Mouse (Mus musculus): ENCODE results near the gene Duxbl3. TPM values are rescaled to one million over a fixed set of nuclear protein-coding genes. Genes with fewer than 3 reads are reported as not detected.

Duxbl3 gene
- polyA plus RNA-seq, 1 experiment from 2014 or later, result 1.8 TPM

DNA sequence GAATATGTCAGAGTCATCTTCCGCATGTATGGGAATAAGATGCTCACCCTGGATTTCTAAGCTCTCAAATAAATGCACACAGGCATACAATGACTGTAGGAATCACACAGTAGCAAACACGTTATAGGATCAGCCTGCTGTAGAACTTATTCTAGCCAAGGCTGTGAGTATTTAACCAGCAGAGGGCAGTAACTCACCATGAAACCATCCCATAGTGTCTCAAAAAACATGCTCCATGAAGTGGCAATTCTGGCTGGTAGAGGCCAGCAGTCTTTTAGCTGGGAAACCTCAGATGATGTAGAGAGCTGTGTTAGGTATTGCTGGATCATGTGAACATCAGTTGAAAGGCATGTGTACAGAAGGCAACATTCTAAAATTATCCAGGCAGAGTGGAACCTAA, 45.3 kb downstream of the Duxbl3 start:
- no peaks in the 10 kb centered on the region for H3K27me3 ChIP-seq (replicated peaks; ENCODE audit: control insufficient read depth, insufficient read depth, low read length)
- H3K9ac ChIP-seq (ENCODE audit: low read depth, low read length), result no peak overlapping the region
- no peaks in the 10 kb centered on the region for H3K9me3 ChIP-seq (ENCODE audit: control insufficient read depth, low read length)
- H3K4me2 ChIP-seq (ENCODE audit: low read depth, low read length), result no peak overlapping the region
- H3K4me3 ChIP-seq (ENCODE audit: low read depth, low read length), result no peak overlapping the region
- no peaks in the 10 kb centered on the region for H3K36me3 ChIP-seq (ENCODE audit: control insufficient read depth, insufficient read depth, low read length)
- peak; percentile 85 for DNase-seq (ENCODE audit: low spot score)
- H3K27ac ChIP-seq (replicated peaks; ENCODE audit: low read depth, low read length), result no peak overlapping the region
- WGBS, result 40% methylated on average over 2 of the region's 2 CpGs
- peak; percentile 47; the same call in 1 of the 2 replicates for ATAC-seq (ENCODE audit: low read depth)
- no peaks in the 10 kb centered on the region for H3K4me1 ChIP-seq (ENCODE audit: control insufficient read depth, insufficient read depth, low read length)

DNA sequence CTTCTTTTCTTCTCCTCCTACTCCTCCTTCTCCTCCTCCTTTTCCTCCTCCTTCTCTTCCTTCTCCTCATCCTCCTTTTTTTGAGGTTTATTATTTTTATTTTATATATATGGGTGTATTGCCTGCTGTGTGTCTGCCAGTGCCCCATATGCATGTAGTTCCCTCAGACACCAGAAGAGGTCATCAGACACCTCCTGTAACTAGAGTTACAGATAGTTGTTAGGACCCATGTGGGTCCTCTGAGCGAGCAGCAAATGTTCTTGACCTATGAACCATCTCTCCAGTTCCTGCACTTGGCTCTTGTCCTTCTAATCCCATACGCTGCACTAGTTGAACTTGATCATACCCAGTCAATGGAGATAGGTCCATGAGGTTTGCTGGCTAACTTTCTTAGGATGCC, 48.3 kb downstream of the Duxbl3 start:
- DNase-seq (ENCODE audit: low spot score) (peak; percentile 39), ATAC-seq (ENCODE audit: low read depth) (no peak)
- Histone ChIP-seq H3K27me3 (replicated peaks; ENCODE audit: control insufficient read depth, insufficient read depth, low read length) (no peaks in the 10 kb centered on the region), H3K4me3 (ENCODE audit: low read depth, low read length) (no peak overlapping the region), H3K36me3 (ENCODE audit: control insufficient read depth, insufficient read depth, low read length) (no peaks in the 10 kb centered on the region), H3K4me1 (ENCODE audit: control insufficient read depth, insufficient read depth, low read length) (no peaks in the 10 kb centered on the region), H3K9me3 (ENCODE audit: control insufficient read depth, low read length) (no peaks in the 10 kb centered on the region), H3K4me2 (ENCODE audit: low read depth, low read length) (no peak overlapping the region), H3K9ac (ENCODE audit: low read depth, low read length) (no peak overlapping the region), H3K27ac (replicated peaks; ENCODE audit: low read depth, low read length) (no peak overlapping the region)
- WGBS, result 45% methylated on average over 2 of the region's 2 CpGs

DNA sequence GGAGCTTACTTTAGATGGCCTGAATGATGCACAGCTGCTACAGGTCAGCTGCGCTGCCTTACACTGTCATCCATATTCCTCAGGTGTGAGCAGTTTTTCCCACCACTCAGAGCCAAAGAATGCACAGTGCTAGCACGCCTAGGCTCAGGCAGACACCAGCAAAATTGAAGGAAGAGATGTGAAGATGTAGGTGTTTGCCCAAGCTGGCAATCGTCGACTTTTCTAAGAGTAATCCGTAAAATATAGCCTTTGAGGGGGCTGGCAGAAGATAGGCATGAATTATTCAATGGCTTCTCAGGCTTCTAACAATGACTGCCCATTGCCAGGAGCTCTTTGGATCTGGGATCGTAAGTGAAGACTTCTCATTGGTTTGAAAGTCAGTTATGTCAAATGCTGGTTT, 51.1 kb downstream of the Duxbl3 start:
- no peak overlapping the region for H3K27ac ChIP-seq (replicated peaks; ENCODE audit: low read depth, low read length)
- H3K9me3 ChIP-seq (ENCODE audit: control insufficient read depth, low read length), result no peaks in the 10 kb centered on the region
- no peaks in the 10 kb centered on the region for H3K4me1 ChIP-seq (ENCODE audit: control insufficient read depth, insufficient read depth, low read length)
- no peaks in the 10 kb centered on the region for H3K36me3 ChIP-seq (ENCODE audit: control insufficient read depth, insufficient read depth, low read length)
- DNase-seq (ENCODE audit: low spot score), result no peak
- no peak overlapping the region for H3K4me2 ChIP-seq (ENCODE audit: low read depth, low read length)
- ATAC-seq (ENCODE audit: low read depth), result no peak
- no peaks in the 10 kb centered on the region for H3K27me3 ChIP-seq (replicated peaks; ENCODE audit: control insufficient read depth, insufficient read depth, low read length)
- H3K4me3 ChIP-seq (ENCODE audit: low read depth, low read length), result no peak overlapping the region
- WGBS, result 86% methylated on average over 6 of the region's 6 CpGs
- no peak overlapping the region for H3K9ac ChIP-seq (ENCODE audit: low read depth, low read length)

DNA sequence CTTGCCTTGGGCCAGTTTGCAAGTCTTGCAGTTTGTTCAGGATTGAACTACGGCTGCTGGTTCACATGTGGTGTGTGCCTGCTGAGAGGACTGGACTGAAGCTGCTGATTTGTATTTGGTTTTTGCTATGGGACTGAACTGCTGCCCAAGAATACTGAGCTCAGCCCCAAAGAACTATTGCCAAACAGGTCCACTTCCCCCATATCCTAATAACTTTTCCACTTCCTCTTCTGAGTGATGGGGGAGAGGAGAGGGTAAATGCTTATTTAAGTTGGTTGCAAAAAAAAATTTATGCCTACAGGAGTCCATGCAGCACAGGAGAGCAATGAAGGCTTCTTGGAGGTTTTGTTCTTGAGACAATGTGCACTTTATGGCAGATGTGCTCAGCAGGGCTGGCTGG, 51.7 kb downstream of the Duxbl3 start:
- WGBS, result 71% methylated on average over 1 of the region's 1 CpGs
- Histone ChIP-seq H3K9me3 (ENCODE audit: control insufficient read depth, low read length) (no peaks in the 10 kb centered on the region), H3K9ac (ENCODE audit: low read depth, low read length) (no peak overlapping the region), H3K36me3 (ENCODE audit: control insufficient read depth, insufficient read depth, low read length) (no peaks in the 10 kb centered on the region), H3K4me3 (ENCODE audit: low read depth, low read length) (no peak overlapping the region), H3K27me3 (replicated peaks; ENCODE audit: control insufficient read depth, insufficient read depth, low read length) (no peaks in the 10 kb centered on the region), H3K27ac (replicated peaks; ENCODE audit: low read depth, low read length) (no peak overlapping the region), H3K4me1 (ENCODE audit: control insufficient read depth, insufficient read depth, low read length) (no peaks in the 10 kb centered on the region), H3K4me2 (ENCODE audit: low read depth, low read length) (no peak overlapping the region)
- DNase-seq (ENCODE audit: low spot score) (no peak), ATAC-seq (ENCODE audit: low read depth) (no peak)

DNA sequence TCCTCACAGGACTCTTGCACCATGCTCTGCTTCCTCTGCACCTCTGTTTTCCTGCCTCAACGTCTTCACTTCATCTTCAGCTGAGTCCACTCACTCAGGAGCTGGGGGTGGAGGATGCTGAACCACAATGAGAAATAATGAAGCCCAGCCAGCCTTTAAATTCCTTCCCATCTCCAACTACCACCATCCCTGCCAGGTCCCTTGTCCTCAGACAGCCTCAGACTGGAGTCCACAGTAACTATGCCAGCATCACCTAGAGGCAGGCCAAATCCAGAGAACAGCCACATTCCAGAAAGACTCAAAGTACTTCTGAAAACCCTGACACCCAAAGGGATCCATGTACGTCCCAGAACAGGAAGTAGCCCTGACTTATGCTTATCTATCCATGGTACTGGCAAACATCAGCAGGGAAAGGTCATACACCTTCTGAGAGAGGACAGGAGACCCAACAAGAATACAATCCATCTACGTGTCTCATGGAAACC, 58.5 kb downstream of the Duxbl3 start:
- Histone ChIP-seq H3K9me3 (ENCODE audit: control insufficient read depth, low read length) (no peaks in the 10 kb centered on the region), H3K4me3 (ENCODE audit: low read depth, low read length) (no peak overlapping the region), H3K4me1 (ENCODE audit: control insufficient read depth, insufficient read depth, low read length) (no peaks in the 10 kb centered on the region), H3K27me3 (replicated peaks; ENCODE audit: control insufficient read depth, insufficient read depth, low read length) (no peaks in the 10 kb centered on the region), H3K4me2 (ENCODE audit: low read depth, low read length) (no peak overlapping the region), H3K36me3 (ENCODE audit: control insufficient read depth, insufficient read depth, low read length) (no peaks in the 10 kb centered on the region), H3K27ac (replicated peaks; ENCODE audit: low read depth, low read length) (no peak overlapping the region), H3K9ac (ENCODE audit: low read depth, low read length) (no peak overlapping the region)
- WGBS, result 71% methylated on average over 3 of the region's 3 CpGs
- DNase-seq (ENCODE audit: low spot score) (no peak), ATAC-seq (ENCODE audit: low read depth) (no peak)

Other genes starting within 250 kb of the Duxbl3 start
- gene Gm9780, start 215.3 kb upstream of the Duxbl3 start, polyA plus RNA-seq (2014; fragmentation: Nextera tagmentation; extraction: Ambion mirVana), result 38.6 and 48.4 TPM in 2 replicates
- 29.2 and 41.3 TPM in 2 replicates for gene Tmem254c, start 190.6 kb upstream of the Duxbl3 start, polyA plus RNA-seq (2014; fragmentation: Nextera tagmentation; extraction: Ambion mirVana)
- gene Cphx2, start 176.4 kb upstream of the Duxbl3 start, polyA plus RNA-seq (2014; fragmentation: Nextera tagmentation; extraction: Ambion mirVana), result not detected in 2 replicates
- not detected in 2 replicates for gene Cphx3, start 175.7 kb upstream of the Duxbl3 start, polyA plus RNA-seq (2014; fragmentation: Nextera tagmentation; extraction: Ambion mirVana)
- 0.17 TPM in 1 of 2 replicates, not detected in the other for gene Duxbl2, start 139.6 kb upstream of the Duxbl3 start, polyA plus RNA-seq (2014; fragmentation: Nextera tagmentation; extraction: Ambion mirVana)
- gene Plac9b, start 75.5 kb upstream of the Duxbl3 start, polyA plus RNA-seq (2014; fragmentation: Nextera tagmentation; extraction: Ambion mirVana), result 36.4 and 47.6 TPM in 2 replicates
- gene Tmem254b, start 50.9 kb upstream of the Duxbl3 start, polyA plus RNA-seq (2014; fragmentation: Nextera tagmentation; extraction: Ambion mirVana), result 29.8 and 31.2 TPM in 2 replicates

Data from embryonic facial prominence, embryonic 14.5 days (tissue).